Mouse (Mus musculus) liver, embryonic 12.5 days (tissue): Measurements from ENCODE around the gene Gm27021. TPM values are rescaled to one million over a fixed set of nuclear protein-coding genes. Genes with fewer than 3 reads are reported as not detected.

Experiments
- ATAC-seq: fragments of 200-750 bp; cut with Nextera tagmentation; 2 replicates; pipeline ENCODE4 v1.8.0; 2017; ENCODE audit warnings: moderate number of reproducible peaks, mild to moderate bottlenecking, moderate library complexity
- H3K27ac ChIP-seq: fragments of 300-500 bp; sonication (generic); 2 replicates; pipeline ENCODE4 v1.5.1; 2016; ENCODE audit warnings: mild to moderate bottlenecking
- H3K27me3 ChIP-seq: fragments of 300-500 bp; sonication (generic); replicated peaks from 2 replicates; pipeline ENCODE4 v1.6.1; 2016; ENCODE audit warnings: mild to moderate bottlenecking, moderate library complexity
- H3K36me3 ChIP-seq: fragments of 300-500 bp; sonication (generic); 2 replicates; pipeline ENCODE4 v1.6.1; 2016; ENCODE audit warnings: mild to moderate bottlenecking, moderate library complexity
- H3K4me1 ChIP-seq: fragments of 300-500 bp; sonication (generic); 2 replicates; pipeline ENCODE4 v1.6.1; 2016
- H3K4me2 ChIP-seq: fragments of 300-500 bp; sonication (generic); 2 replicates; pipeline ENCODE4 v1.6.1; 2016; ENCODE audit warnings: mild to moderate bottlenecking, moderate library complexity
- H3K4me3 ChIP-seq: fragments of 300-500 bp; sonication (generic); 2 replicates; pipeline ENCODE4 v1.5.1; 2016; ENCODE audit warnings: mild to moderate bottlenecking, moderate library complexity
- H3K9ac ChIP-seq: fragments of 300-500 bp; sonication (generic); 2 replicates; pipeline ENCODE4 v1.6.1; 2016; ENCODE audit warnings: mild to moderate bottlenecking, moderate library complexity
- H3K9me3 ChIP-seq: fragments of 300-500 bp; sonication (generic); replicated peaks from 2 replicates; pipeline ENCODE4 v1.6.1; 2016; ENCODE audit warnings: mild to moderate bottlenecking, moderate library complexity
- WGBS: fragments of 180-500 bp; shearing (Covaris S2); methylation state at CpG from one replicate; pipeline ENCODE4 v1.1.7; 2016; ENCODE audit not compliant: insufficient replicate concordance; 5-methylcytosine and 5-hydroxymethylcytosine counted together
- polyA plus RNA-seq: library from polyadenylated mRNA; unstranded; fragments of >200 nt; fragmentation: Nextera tagmentation; extraction: Ambion mirVana; gene quantifications from 2 replicates; pipeline ENCODE4 v1.2.1, GENCODE M21; 2016

Gene Gm27021
- polyA plus RNA-seq, 1 experiment from 2014 or later, result 0.69 TPM

GRCm38 (mm10) chr8:120569939-120570715 is 97.8 kb downstream of the Gm27021 start:
- Histone ChIP-seq H3K36me3 (peaks cover 100% of the 10 kb centered on the region), H3K27me3 (no peaks in the 10 kb centered on the region), H3K9me3 (no peaks in the 10 kb centered on the region), H3K4me2 (no peak overlapping the region), H3K4me1 (peaks cover 32% of the 10 kb centered on the region), H3K9ac (no peak overlapping the region), H3K4me3 (no peak overlapping the region), H3K27ac (peak overlapping the region; percentile 27)
- 63% methylated on average over 13 of the region's 13 CpGs for WGBS
- ATAC-seq, result 0 out of 2 replicates have a peak, but pooled peaks have one; percentile 8

- 95% methylated on average over 17 of the region's 17 CpGs for WGBS
- no peak for ATAC-seq
- H3K4me3 ChIP-seq, result no peak overlapping the region
- no peak overlapping the region for H3K9ac ChIP-seq
- H3K36me3 ChIP-seq, result peaks cover 99% of the 10 kb centered on the region
- no peaks in the 10 kb centered on the region for H3K27me3 ChIP-seq
- H3K27ac ChIP-seq, result 0 out of 2 replicates have a peak overlapping the region, but pooled peaks have one; percentile 27
- no peaks in the 10 kb centered on the region for H3K9me3 ChIP-seq
- peaks cover 39% of the 10 kb centered on the region for H3K4me1 ChIP-seq
- H3K4me2 ChIP-seq, result no peak overlapping the region
Observed at GRCm38 (mm10) chr8:120569123-120569522, 98.8 kb downstream of the Gm27021 start.

GRCm38 (mm10) chr8:120568164-120568798 is 99.6 kb downstream of the Gm27021 start:
- no peak for ATAC-seq
- H3K4me3 ChIP-seq, result no peak overlapping the region
- no peak overlapping the region for H3K9ac ChIP-seq
- no peak overlapping the region for H3K27ac ChIP-seq
- H3K4me1 ChIP-seq, result peaks cover 47% of the 10 kb centered on the region
- WGBS, result 94% methylated on average over 37 of the region's 37 CpGs
- no peaks in the 10 kb centered on the region for H3K9me3 ChIP-seq
- no peak overlapping the region for H3K4me2 ChIP-seq
- H3K36me3 ChIP-seq, result peaks cover 99% of the 10 kb centered on the region
- H3K27me3 ChIP-seq, result no peaks in the 10 kb centered on the region

GRCm38 (mm10) chr8:120567731-120568130 is 100.1 kb downstream of the Gm27021 start:
- H3K36me3 ChIP-seq, result peaks cover 99% of the 10 kb centered on the region
- H3K4me2 ChIP-seq, result no peak overlapping the region
- WGBS, result 92% methylated on average over 17 of the region's 17 CpGs

GRCm38 (mm10) chr8:120566681-120567080 is 101.2 kb downstream of the Gm27021 start:
- no peak for ATAC-seq
- peaks cover 99% of the 10 kb centered on the region for H3K36me3 ChIP-seq
- no peak overlapping the region for H3K4me2 ChIP-seq
- 87% methylated on average over 8 of the region's 8 CpGs for WGBS
- peaks cover 63% of the 10 kb centered on the region for H3K4me1 ChIP-seq
- no peaks in the 10 kb centered on the region for H3K27me3 ChIP-seq
- H3K27ac ChIP-seq, result no peak overlapping the region
- no peak overlapping the region for H3K9ac ChIP-seq
- no peaks in the 10 kb centered on the region for H3K9me3 ChIP-seq
- H3K4me3 ChIP-seq, result no peak overlapping the region

More at GRCm38 (mm10) chr8:120567731-120568130, 100.1 kb downstream of the Gm27021 start:
- peaks cover 52% of the 10 kb centered on the region for H3K4me1 ChIP-seq
- H3K9me3 ChIP-seq, result no peaks in the 10 kb centered on the region
- no peak overlapping the region for H3K9ac ChIP-seq
- H3K27me3 ChIP-seq, result no peaks in the 10 kb centered on the region
- H3K27ac ChIP-seq, result no peak overlapping the region
- H3K4me3 ChIP-seq, result no peak overlapping the region
- ATAC-seq, result no peak

- ATAC-seq, result no peak
- no peak overlapping the region for H3K4me2 ChIP-seq
- peaks cover 99% of the 10 kb centered on the region for H3K36me3 ChIP-seq
- no peak overlapping the region for H3K9ac ChIP-seq
- H3K9me3 ChIP-seq, result no peaks in the 10 kb centered on the region
- H3K4me3 ChIP-seq, result no peak overlapping the region
- 73% methylated on average over 7 of the region's 7 CpGs for WGBS
- H3K27me3 ChIP-seq, result no peaks in the 10 kb centered on the region
- peak overlapping the region; percentile 29; the same call in 1 of the 2 replicates for H3K27ac ChIP-seq
- peaks cover 71% of the 10 kb centered on the region for H3K4me1 ChIP-seq
Observed at GRCm38 (mm10) chr8:120565151-120565711, 102.6 kb downstream of the Gm27021 start.

GRCm38 (mm10) chr8:120563851-120564837 is 103.7 kb downstream of the Gm27021 start:
- peaks cover 99% of the 10 kb centered on the region for H3K36me3 ChIP-seq
- peak overlapping the region; percentile 68 for H3K27ac ChIP-seq
- 63% methylated on average over 20 of the region's 20 CpGs for WGBS
- peak; percentile 21 for ATAC-seq
- H3K4me1 ChIP-seq, result peaks cover 71% of the 10 kb centered on the region
- H3K4me2 ChIP-seq, result no peak overlapping the region
- no peaks in the 10 kb centered on the region for H3K9me3 ChIP-seq
- H3K9ac ChIP-seq, result no peak overlapping the region
- no peaks in the 10 kb centered on the region for H3K27me3 ChIP-seq
- H3K4me3 ChIP-seq, result no peak overlapping the region

GRCm38 (mm10) chr8:120563348-120563724 is 104.5 kb downstream of the Gm27021 start:
- no peak for ATAC-seq
- Histone ChIP-seq H3K9ac (peak overlapping the region; percentile 22; the same call in 1 of the 2 replicates), H3K4me1 (peaks cover 74% of the 10 kb centered on the region), H3K4me3 (no peak overlapping the region), H3K4me2 (no peak overlapping the region), H3K9me3 (no peaks in the 10 kb centered on the region), H3K27me3 (no peaks in the 10 kb centered on the region), H3K27ac (peak overlapping the region; percentile 68), H3K36me3 (peaks cover 99% of the 10 kb centered on the region)
- WGBS, result 41% methylated on average over 8 of the region's 8 CpGs

- WGBS, result 80% methylated on average over 18 of the region's 18 CpGs
- no peak overlapping the region for H3K4me2 ChIP-seq
- peaks cover 79% of the 10 kb centered on the region for H3K4me1 ChIP-seq
- peak overlapping the region; percentile 22; the same call in 1 of the 2 replicates for H3K9ac ChIP-seq
- H3K27me3 ChIP-seq, result no peaks in the 10 kb centered on the region
- no peak overlapping the region for H3K4me3 ChIP-seq
- H3K36me3 ChIP-seq, result peaks cover 99% of the 10 kb centered on the region
- H3K9me3 ChIP-seq, result no peaks in the 10 kb centered on the region
- H3K27ac ChIP-seq, result peak overlapping the region; percentile 68
- ATAC-seq, result no peak
Observed at GRCm38 (mm10) chr8:120562680-120563347, 105.1 kb downstream of the Gm27021 start.

GRCm38 (mm10) chr8:120561539-120562435 is 106.1 kb downstream of the Gm27021 start:
- Histone ChIP-seq H3K4me2 (no peak overlapping the region), H3K27ac (0 out of 2 replicates have a peak overlapping the region, but pooled peaks have one; percentile 18), H3K9ac (no peak overlapping the region), H3K4me1 (peaks cover 89% of the 10 kb centered on the region), H3K4me3 (no peak overlapping the region), H3K9me3 (no peaks in the 10 kb centered on the region), H3K27me3 (no peaks in the 10 kb centered on the region), H3K36me3 (peaks cover 99% of the 10 kb centered on the region)
- no peak for ATAC-seq
- 78% methylated on average over 22 of the region's 22 CpGs for WGBS
